Mouse (Mus musculus) olfactory bulb, adult 2 months (tissue): ENCODE data around the gene Kcnk13.

Experiments
- CTCF ChIP-seq: fragments of 200-500 bp; IDR thresholded peaks from 2 replicates; pipeline ENCODE4 v1.5.1; 2012; ENCODE audit warnings: low read depth, mild to moderate bottlenecking, low read length, moderate library complexity; ENCODE audit not compliant: insufficient read depth
- POLR2A ChIP-seq: fragments of 200-500 bp; IDR thresholded peaks from 2 replicates; pipeline ENCODE4 v1.6.1; 2012; ENCODE audit warnings: mild to moderate bottlenecking, low read depth, low read length, moderate library complexity; ENCODE audit not compliant: insufficient read depth

DNA sequence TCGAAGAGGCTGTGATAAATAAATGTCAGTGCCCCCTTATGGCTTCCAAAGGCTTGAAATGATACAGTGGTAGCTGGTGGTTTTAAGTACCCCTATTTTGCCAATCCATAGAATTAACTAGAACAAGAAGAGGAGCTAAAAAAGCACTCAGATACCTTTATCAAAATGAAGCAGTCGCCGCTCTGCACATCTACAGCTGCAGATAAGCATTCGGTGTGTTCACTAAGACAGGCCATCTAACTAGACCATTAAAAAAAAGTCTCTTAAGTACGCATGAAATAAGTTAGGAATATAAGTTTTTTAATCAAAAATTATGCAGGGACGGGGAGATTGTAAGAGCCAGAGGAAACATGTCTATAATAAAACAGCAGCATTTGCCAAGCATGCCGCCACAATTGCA is 3.6 kb upstream of the Kcnk13 start:
- TF ChIP-seq POLR2A (no peak), CTCF (no peak)
